Mouse (Mus musculus) kidney, adult 10 weeks (tissue): ENCODE measurements around the gene Atp6ap2. TPM values are rescaled to one million over a fixed set of nuclear protein-coding genes. Genes with fewer than 3 reads are reported as not detected.

Experiments
- polyA plus RNA-seq: library from polyadenylated mRNA; stranded (reverse); fragments of 350-450 nt; fragmentation: Illumina TruSeq; extraction: RNeasy Lipid Tissue Mini Kit (QIAGEN cat#74804); gene quantifications from one replicate; pipeline ENCODE4 v1.2.3, GENCODE M21; 2014; ENCODE audit warnings: low read depth, low replicate concordance

The Atp6ap2 gene
- 367 TPM for polyA plus RNA-seq

GRCm38 (mm10) chrX:12587192-12587957 is at the start of gene Atp6ap2:
TSS of gene Atp6ap2 (plus strand) at chrX:12587801.

Other genes starting within 250 kb of the Atp6ap2 start
- 36.2 TPM for gene 1810030O07Rik, start 85.9 kb downstream of the Atp6ap2 start, polyA plus RNA-seq
- 65.0 TPM for gene Med14, start 174.3 kb downstream of the Atp6ap2 start, polyA plus RNA-seq